Mouse (Mus musculus) hindbrain, embryonic 15.5 days (tissue): ENCODE measurements at regions not wholly inside any gene's neighbourhood (a gene's known extent, or its start where the extent isn't known, plus 50 kb on each side); places are given as distances from the start of the nearest gene placed in this dataset.

Source experiments
- ATAC-seq: fragments of 200-750 bp; cut with Nextera tagmentation; 2 replicates; pipeline ENCODE4 v1.8.0; 2017; ENCODE audit warnings: low read depth, moderate number of reproducible peaks, moderate TSS enrichment; ENCODE audit not compliant: low FRiP score
- H3K27ac ChIP-seq: fragments of 300-500 bp; sonication (generic); replicated peaks from 2 replicates; pipeline ENCODE4 v1.5.1; 2015; ENCODE audit warnings: mild to moderate bottlenecking, inconsistent platforms
- H3K27me3 ChIP-seq: fragments of 300-500 bp; sonication (generic); 2 replicates; pipeline ENCODE4 v1.6.1; 2015; ENCODE audit warnings: control low read depth, inconsistent platforms
- H3K36me3 ChIP-seq: fragments of 300-500 bp; sonication (generic); 2 replicates; pipeline ENCODE4 v1.6.1; 2015; ENCODE audit warnings: control low read depth, inconsistent platforms
- H3K4me1 ChIP-seq: fragments of 300-500 bp; sonication (generic); replicated peaks from 2 replicates; pipeline ENCODE4 v1.6.1; 2015; ENCODE audit warnings: control low read depth, inconsistent platforms
- H3K4me2 ChIP-seq: fragments of 300-500 bp; sonication (generic); 2 replicates; pipeline ENCODE4 v1.6.1; 2015; ENCODE audit warnings: moderate library complexity, mild to moderate bottlenecking, inconsistent platforms
- H3K4me3 ChIP-seq: fragments of 300-500 bp; sonication (generic); 2 replicates; pipeline ENCODE4 v1.5.1; 2015; ENCODE audit warnings: mild to moderate bottlenecking, inconsistent platforms
- H3K9ac ChIP-seq: fragments of 300-500 bp; sonication (generic); 2 replicates; pipeline ENCODE4 v1.6.1; 2015; ENCODE audit warnings: inconsistent platforms
- H3K9me3 ChIP-seq: fragments of 300-500 bp; sonication (generic); 2 replicates; pipeline ENCODE4 v1.6.1; 2016; ENCODE audit warnings: control low read depth, inconsistent platforms
- WGBS: fragments of 180-500 bp; shearing (Covaris S2); methylation state at CpG from one replicate; pipeline ENCODE4 v1.1.7; 2015; 5-methylcytosine and 5-hydroxymethylcytosine counted together

GRCm38 (mm10) chr3:48658386-48658785 is 1098.7 kb downstream of the Pcdh18 start:
- Histone ChIP-seq H3K4me3 (no peak overlapping the region), H3K9ac (no peak overlapping the region), H3K36me3 (no peaks in the 10 kb centered on the region), H3K27me3 (no peaks in the 10 kb centered on the region), H3K27ac (no peak overlapping the region), H3K9me3 (no peaks in the 10 kb centered on the region), H3K4me2 (no peak overlapping the region), H3K4me1 (no peaks in the 10 kb centered on the region)
- ATAC-seq, result no peak
- 89% methylated on average over 1 of the region's 1 CpGs for WGBS

DNA sequence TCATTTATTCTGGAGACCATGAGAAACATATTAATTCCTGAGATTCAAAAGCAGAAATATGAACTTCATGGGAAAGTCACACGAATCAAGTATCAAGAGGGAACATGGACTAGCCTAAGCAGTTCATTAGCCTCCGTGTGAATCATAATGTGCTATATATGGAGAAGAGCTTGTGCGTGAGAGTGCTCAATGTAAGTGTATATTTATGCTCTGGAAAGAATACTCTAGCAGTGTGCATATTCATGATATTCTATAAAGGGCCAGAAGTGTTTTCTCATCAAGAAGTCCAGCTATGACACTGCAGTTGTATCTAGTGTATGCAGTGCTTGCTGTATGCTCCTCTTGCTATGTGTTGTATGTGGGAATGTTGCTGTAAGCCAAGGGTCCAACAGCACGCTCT is 1102.0 kb downstream of the Pcdh18 start:
- no peak for ATAC-seq
- H3K27ac ChIP-seq, result no peak overlapping the region
- H3K4me1 ChIP-seq, result no peaks in the 10 kb centered on the region
- H3K9ac ChIP-seq, result no peak overlapping the region
- no peak overlapping the region for H3K4me3 ChIP-seq
- H3K4me2 ChIP-seq, result no peak overlapping the region
- WGBS, result 85% methylated on average over 4 of the region's 4 CpGs
- no peaks in the 10 kb centered on the region for H3K36me3 ChIP-seq
- no peaks in the 10 kb centered on the region for H3K9me3 ChIP-seq
- no peaks in the 10 kb centered on the region for H3K27me3 ChIP-seq

DNA sequence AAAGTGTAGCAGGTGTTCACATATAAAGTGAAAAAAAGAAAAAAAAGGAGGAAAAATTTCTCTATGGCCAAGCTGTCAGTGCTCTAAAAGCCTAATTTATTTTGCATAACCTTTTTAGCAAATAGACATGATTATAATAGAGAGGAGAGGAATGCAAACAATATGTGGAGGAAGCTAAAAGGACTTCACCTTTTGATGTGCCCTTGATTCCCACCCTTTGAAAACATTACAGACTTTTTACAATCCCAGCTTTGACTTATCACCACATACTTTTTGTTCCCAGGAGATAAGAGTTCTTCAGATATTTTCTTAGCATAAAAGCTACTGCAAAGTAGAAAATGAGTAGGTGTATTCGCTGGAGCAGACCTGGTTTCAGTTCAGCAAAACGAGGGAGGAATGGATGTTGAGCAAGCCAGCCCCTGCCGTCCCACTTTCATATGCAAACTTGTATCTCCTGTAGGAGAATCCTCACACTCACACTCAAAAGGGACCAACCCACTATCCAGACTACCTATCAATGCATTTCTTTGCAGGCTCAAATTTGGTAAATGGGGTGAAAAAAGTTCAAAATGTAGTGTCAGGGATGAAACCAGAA is 1125.1 kb downstream of the Pcdh18 start:
- Histone ChIP-seq H3K36me3 (no peaks in the 10 kb centered on the region), H3K9me3 (no peaks in the 10 kb centered on the region), H3K4me1 (no peaks in the 10 kb centered on the region), H3K4me2 (no peak overlapping the region), H3K9ac (no peak overlapping the region), H3K27ac (no peak overlapping the region), H3K27me3 (no peaks in the 10 kb centered on the region), H3K4me3 (no peak overlapping the region)
- ATAC-seq, result no peak
- 26% methylated on average over 3 of the region's 3 CpGs for WGBS

DNA sequence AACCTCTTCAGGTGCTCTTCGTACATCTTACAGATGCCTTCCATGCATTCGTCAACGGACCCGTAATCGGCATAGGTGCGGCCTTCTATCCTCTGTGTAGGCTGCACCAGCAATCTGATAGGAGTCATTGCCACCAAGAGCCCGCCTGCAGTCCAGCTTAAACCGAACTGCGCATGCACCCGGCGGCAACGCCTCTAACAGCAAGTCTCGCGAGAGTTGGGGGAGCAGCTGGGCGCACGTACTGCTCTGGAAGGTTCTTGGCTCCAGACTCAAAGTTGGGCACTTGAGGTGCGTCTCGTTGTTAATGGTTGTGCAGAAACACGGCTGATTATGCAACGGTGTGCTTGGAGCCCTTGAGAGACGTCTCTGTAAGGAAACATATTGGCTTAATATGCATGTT is 1148.2 kb downstream of the Pcdh18 start:
- no peak overlapping the region for H3K4me2 ChIP-seq
- H3K27ac ChIP-seq, result no peak overlapping the region
- H3K4me3 ChIP-seq, result no peak overlapping the region
- no peaks in the 10 kb centered on the region for H3K27me3 ChIP-seq
- no peaks in the 10 kb centered on the region for H3K9me3 ChIP-seq
- H3K36me3 ChIP-seq, result no peaks in the 10 kb centered on the region
- 95% methylated on average over 21 of the region's 21 CpGs for WGBS
- no peak overlapping the region for H3K9ac ChIP-seq
- no peak for ATAC-seq
- no peaks in the 10 kb centered on the region for H3K4me1 ChIP-seq

DNA sequence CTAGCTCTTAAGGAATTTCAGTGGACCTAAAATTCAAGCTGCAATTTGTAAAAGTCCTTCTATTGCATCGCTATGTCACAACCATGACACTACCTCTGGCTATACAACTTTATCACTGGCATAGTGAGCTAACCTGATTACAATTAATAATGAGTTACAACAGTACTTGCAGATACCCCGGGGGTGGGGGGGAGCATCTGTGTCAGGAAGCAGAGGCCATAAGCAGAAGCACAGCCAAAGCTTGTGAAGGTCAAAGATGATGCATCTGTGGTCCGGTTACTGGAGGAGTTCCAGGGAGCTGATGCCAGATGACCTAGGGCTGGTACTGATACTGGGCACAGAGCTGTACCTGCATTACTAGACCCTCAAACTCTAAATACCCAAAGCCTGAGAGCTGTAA is 1152.3 kb downstream of the Pcdh18 start:
- WGBS, result 77% methylated on average over 3 of the region's 3 CpGs

GRCm38 (mm10) chr3:48587341-48587740 is 1169.8 kb downstream of the Pcdh18 start:
- Histone ChIP-seq H3K36me3 (no peaks in the 10 kb centered on the region), H3K27me3 (no peaks in the 10 kb centered on the region), H3K9me3 (no peaks in the 10 kb centered on the region), H3K27ac (no peak overlapping the region), H3K4me3 (no peak overlapping the region), H3K9ac (no peak overlapping the region), H3K4me2 (no peak overlapping the region), H3K4me1 (no peaks in the 10 kb centered on the region)
- ATAC-seq, result no peak
- 89% methylated on average over 2 of the region's 2 CpGs for WGBS

More for the DNA sequence above, 1152.3 kb downstream of the Pcdh18 start:
- no peaks in the 10 kb centered on the region for H3K27me3 ChIP-seq
- ATAC-seq, result no peak
- no peak overlapping the region for H3K27ac ChIP-seq
- H3K9me3 ChIP-seq, result no peaks in the 10 kb centered on the region
- H3K4me1 ChIP-seq, result no peaks in the 10 kb centered on the region
- no peaks in the 10 kb centered on the region for H3K36me3 ChIP-seq
- H3K4me3 ChIP-seq, result no peak overlapping the region
- no peak overlapping the region for H3K4me2 ChIP-seq
- no peak overlapping the region for H3K9ac ChIP-seq

DNA sequence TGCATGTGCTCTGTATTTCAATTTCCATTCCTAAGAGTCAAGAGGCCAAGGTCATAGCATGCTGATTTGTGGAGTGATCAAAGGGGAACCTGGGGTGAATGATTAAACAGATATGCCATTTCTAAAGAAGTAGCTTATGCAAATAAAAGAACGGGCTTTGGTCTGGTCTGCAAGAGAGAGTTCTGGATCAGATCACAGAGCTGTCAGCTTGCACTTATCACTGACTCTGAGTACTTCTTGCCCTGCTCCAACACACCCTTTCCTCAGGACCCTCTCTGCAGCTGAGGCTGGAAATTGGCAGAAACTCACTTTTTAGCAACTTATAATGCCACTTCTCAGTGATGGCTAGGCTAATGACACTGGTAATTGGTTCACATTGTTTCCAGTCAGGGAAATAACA is 1171.0 kb downstream of the Pcdh18 start:
- Histone ChIP-seq H3K4me2 (no peak overlapping the region), H3K4me1 (no peaks in the 10 kb centered on the region), H3K27ac (no peak overlapping the region), H3K4me3 (no peak overlapping the region), H3K27me3 (no peaks in the 10 kb centered on the region), H3K36me3 (no peaks in the 10 kb centered on the region), H3K9me3 (no peaks in the 10 kb centered on the region), H3K9ac (no peak overlapping the region)
- WGBS, result 10% methylated on average over 1 of the region's 1 CpGs
- ATAC-seq, result no peak

- H3K27me3 ChIP-seq, result no peaks in the 10 kb centered on the region
- ATAC-seq, result no peak
- H3K9me3 ChIP-seq, result no peaks in the 10 kb centered on the region
- no peak overlapping the region for H3K27ac ChIP-seq
- H3K4me3 ChIP-seq, result no peak overlapping the region
- H3K4me1 ChIP-seq, result no peaks in the 10 kb centered on the region
- H3K36me3 ChIP-seq, result no peaks in the 10 kb centered on the region
- no peak overlapping the region for H3K4me2 ChIP-seq
- H3K9ac ChIP-seq, result no peak overlapping the region
Observed at GRCm38 (mm10) chr3:48584340-48584739, 1172.8 kb downstream of the Pcdh18 start.

DNA sequence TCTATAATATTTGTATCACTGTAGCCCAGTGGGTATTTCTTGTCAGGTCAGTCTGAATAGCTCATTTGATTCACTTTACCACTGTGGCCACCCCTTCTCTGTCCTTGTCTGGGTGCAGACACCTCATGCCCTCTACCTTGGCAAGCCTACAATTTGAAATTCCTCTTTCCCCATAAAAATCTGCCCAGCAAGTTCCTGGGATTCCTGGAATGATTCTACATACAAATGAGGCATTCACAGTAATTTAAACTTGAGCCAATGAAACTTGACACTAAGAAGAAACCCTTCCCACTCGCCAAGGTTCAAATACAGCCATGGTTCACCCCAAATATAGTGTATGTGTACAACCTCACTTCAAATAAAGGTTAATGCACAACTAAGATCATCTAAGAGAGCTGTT is 1174.6 kb downstream of the Pcdh18 start:
- Histone ChIP-seq H3K36me3 (no peaks in the 10 kb centered on the region), H3K9me3 (no peaks in the 10 kb centered on the region), H3K27me3 (no peaks in the 10 kb centered on the region), H3K4me1 (no peaks in the 10 kb centered on the region), H3K4me3 (no peak overlapping the region), H3K27ac (no peak overlapping the region), H3K4me2 (no peak overlapping the region), H3K9ac (no peak overlapping the region)
- ATAC-seq, result no peak
- 84% methylated on average over 1 of the region's 1 CpGs for WGBS

DNA sequence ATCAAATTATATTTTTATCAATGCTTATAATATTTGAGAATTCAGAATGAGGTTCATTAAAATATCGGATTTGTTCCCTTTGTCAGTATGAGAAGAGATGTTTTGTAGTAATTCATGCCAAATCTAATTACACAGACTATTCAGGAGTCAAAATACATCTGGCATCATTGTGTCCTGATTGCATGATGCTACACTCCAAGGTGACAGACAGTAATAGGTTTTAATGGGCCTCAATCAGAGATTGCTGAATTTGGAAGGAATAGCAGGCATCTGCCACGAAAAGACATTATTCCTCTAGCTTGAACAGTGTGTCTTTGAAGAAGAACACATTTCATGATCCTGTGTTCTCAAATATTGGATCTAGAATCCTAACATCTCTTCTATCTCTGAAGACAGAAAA is 1177.2 kb downstream of the Pcdh18 start:
- H3K9ac ChIP-seq, result no peak overlapping the region
- H3K9me3 ChIP-seq, result no peaks in the 10 kb centered on the region
- WGBS, result 63% methylated on average over 2 of the region's 2 CpGs
- H3K4me1 ChIP-seq, result no peaks in the 10 kb centered on the region
- H3K36me3 ChIP-seq, result no peaks in the 10 kb centered on the region
- H3K27me3 ChIP-seq, result no peaks in the 10 kb centered on the region
- no peak overlapping the region for H3K4me2 ChIP-seq
- ATAC-seq, result no peak
- H3K27ac ChIP-seq, result no peak overlapping the region
- H3K4me3 ChIP-seq, result no peak overlapping the region

DNA sequence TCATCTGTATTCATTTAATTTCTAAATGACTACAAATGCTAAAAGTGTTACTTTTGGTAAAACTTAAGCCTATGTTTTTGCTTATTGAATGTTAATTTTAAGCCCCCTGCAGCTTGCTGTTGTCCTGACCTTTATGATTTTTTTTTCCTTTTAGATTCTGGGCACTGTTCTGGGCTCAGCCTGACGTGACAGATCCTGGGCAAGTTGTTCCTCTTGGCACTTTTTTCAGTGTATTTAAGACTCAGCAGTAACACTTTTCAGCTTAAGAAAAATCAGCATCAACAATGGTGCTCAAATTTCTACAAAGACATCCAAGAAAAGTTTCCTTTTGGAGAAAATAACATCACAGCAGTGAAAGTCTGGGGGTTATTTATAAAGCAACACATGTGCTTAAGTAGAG is 1177.9 kb downstream of the Pcdh18 start:
- Histone ChIP-seq H3K36me3 (no peaks in the 10 kb centered on the region), H3K27me3 (no peaks in the 10 kb centered on the region), H3K9me3 (no peaks in the 10 kb centered on the region), H3K9ac (no peak overlapping the region), H3K4me2 (no peak overlapping the region), H3K4me3 (no peak overlapping the region), H3K4me1 (no peaks in the 10 kb centered on the region), H3K27ac (no peak overlapping the region)
- ATAC-seq, result no peak
- WGBS, result 63% methylated on average over 1 of the region's 1 CpGs

DNA sequence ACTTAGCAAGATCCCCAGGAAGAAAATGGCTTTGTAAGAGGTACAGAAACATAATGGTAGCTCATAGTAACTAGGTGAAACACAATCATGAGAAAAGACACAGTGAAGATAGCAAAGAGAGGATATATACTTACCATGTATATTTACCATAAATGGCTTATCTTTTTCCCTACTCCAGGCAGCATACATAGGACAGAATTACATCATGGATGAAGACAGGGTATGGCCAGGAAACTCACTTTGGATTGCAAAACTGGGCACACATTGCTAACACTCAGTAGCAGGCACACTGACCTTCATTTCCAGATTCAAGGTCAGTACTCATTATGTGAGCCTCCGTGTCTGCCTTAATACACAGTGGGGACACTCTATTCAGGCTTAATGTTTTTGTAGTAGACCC is 1210.5 kb downstream of the Pcdh18 start:
- no peak for ATAC-seq
- Histone ChIP-seq H3K4me1 (no peaks in the 10 kb centered on the region), H3K36me3 (no peaks in the 10 kb centered on the region), H3K9me3 (no peaks in the 10 kb centered on the region), H3K4me2 (no peak overlapping the region), H3K4me3 (no peak overlapping the region), H3K27ac (no peak overlapping the region), H3K9ac (no peak overlapping the region), H3K27me3 (no peaks in the 10 kb centered on the region)
- WGBS, result 89% methylated on average over 1 of the region's 1 CpGs

DNA sequence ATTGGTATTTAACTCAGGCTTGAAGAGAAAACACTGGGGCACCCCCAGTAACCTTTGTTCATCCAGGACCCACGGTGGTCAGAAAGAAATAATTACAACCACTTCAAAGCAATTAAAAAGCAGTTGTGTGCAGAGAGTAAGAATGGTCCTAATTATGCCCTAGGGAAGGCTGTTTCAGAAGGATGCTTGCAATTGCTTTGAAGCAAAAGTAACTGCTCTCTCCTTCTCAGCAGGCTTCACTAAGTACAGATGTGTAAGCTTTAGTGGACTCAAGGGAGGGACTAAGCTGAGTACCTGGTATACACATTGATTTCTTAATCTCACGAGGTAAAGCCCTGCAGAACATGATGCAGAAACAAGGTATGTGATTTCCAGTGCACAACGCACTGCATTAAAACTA is 1242.1 kb downstream of the Pcdh18 start:
- peak; percentile 61; the same call in 1 of the 2 replicates for ATAC-seq
- no peaks in the 10 kb centered on the region for H3K27me3 ChIP-seq
- H3K9me3 ChIP-seq, result no peaks in the 10 kb centered on the region
- H3K4me3 ChIP-seq, result no peak overlapping the region
- H3K36me3 ChIP-seq, result no peaks in the 10 kb centered on the region
- H3K4me1 ChIP-seq, result no peaks in the 10 kb centered on the region
- no peak overlapping the region for H3K9ac ChIP-seq
- WGBS, result 37% methylated on average over 3 of the region's 3 CpGs
- H3K27ac ChIP-seq, result no peak overlapping the region
- H3K4me2 ChIP-seq, result no peak overlapping the region
